Mouse (Mus musculus) heart, embryonic 15.5 days (tissue): Measurements from ENCODE around the gene Nepro. TPM values are rescaled to one million over a fixed set of nuclear protein-coding genes. Genes with fewer than 3 reads are reported as not detected.

Experiments
- ATAC-seq: fragments of 200-750 bp; cut with Nextera tagmentation; replicated peaks from 2 replicates; pipeline ENCODE4 v1.8.0; 2017; ENCODE audit warnings: low read depth, moderate TSS enrichment; ENCODE audit not compliant: insufficient number of reproducible peaks, insufficient read depth, low FRiP score
- H3K27ac ChIP-seq: fragments of 300-500 bp; sonication (generic); 2 replicates; pipeline ENCODE4 v1.5.1; 2015; ENCODE audit warnings: mild to moderate bottlenecking, inconsistent platforms
- H3K27me3 ChIP-seq: fragments of 300-500 bp; sonication (generic); 2 replicates; pipeline ENCODE4 v1.6.1; 2015; ENCODE audit warnings: inconsistent platforms
- H3K36me3 ChIP-seq: fragments of 300-500 bp; sonication (generic); 2 replicates; pipeline ENCODE4 v1.6.1; 2015; ENCODE audit warnings: mild to moderate bottlenecking, inconsistent platforms
- H3K4me1 ChIP-seq: fragments of 300-500 bp; sonication (generic); replicated peaks from 2 replicates; pipeline ENCODE4 v1.6.1; 2015; ENCODE audit warnings: inconsistent platforms
- H3K4me2 ChIP-seq: fragments of 300-500 bp; sonication (generic); 2 replicates; pipeline ENCODE4 v1.6.1; 2015; ENCODE audit warnings: inconsistent platforms, mild to moderate bottlenecking, moderate library complexity
- H3K4me3 ChIP-seq: fragments of 300-500 bp; sonication (generic); 2 replicates; pipeline ENCODE4 v1.5.1; 2015; ENCODE audit warnings: mild to moderate bottlenecking, inconsistent platforms
- H3K9ac ChIP-seq: fragments of 300-500 bp; sonication (generic); 2 replicates; pipeline ENCODE4 v1.6.1; 2015; ENCODE audit warnings: mild to moderate bottlenecking, inconsistent platforms
- H3K9me3 ChIP-seq: fragments of 300-500 bp; sonication (generic); replicated peaks from 2 replicates; pipeline ENCODE4 v1.6.1; 2016; ENCODE audit warnings: inconsistent platforms
- WGBS: fragments of 180-500 bp; shearing (Covaris S2); methylation state at CpG from one replicate; pipeline ENCODE4 v1.1.7; 2015; ENCODE audit warnings: mixed read lengths; 5-methylcytosine and 5-hydroxymethylcytosine counted together
- polyA plus RNA-seq: library from polyadenylated mRNA; unstranded; fragments of >200 nt; fragmentation: Nextera tagmentation; extraction: Ambion mirVana; gene quantifications from 2 replicates; pipeline ENCODE4 v1.2.1, GENCODE M21; 2015

Nepro gene
- 3.7 and 4.5 TPM in 2 replicates for polyA plus RNA-seq

DNA sequence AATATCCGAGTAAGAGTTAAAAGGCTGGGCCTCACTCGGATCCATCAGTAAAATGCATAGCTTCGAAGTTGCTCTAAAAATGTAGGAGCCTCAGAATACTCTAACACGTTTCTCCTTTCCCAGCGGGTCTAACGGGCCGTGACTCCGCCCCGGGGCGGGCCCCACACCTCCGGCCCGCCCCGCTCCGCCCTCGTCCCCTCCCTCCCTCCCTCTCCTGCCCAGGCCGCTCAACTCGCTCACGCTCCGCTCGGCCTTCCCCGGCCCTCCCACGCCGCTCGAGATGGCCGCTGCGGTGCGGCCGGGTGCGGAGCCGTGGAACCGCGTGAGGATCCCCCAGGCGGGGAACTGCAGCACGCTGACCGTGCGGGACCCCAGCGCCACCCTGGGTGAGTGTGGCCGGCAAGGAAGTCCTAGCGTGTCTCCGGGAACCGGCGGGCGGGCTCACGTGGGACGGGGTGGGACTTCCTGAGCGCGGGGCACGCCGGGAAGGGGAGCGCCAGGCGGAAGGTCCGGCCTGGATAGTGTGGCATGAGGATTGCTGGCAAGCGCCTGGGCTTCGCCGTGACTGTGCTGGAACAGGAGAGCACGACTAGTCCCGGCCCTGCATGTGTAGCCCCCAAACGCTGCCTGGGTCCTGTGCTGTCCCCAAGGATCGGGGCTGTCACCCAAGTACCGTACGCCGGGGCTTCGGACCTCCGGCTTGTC lies at the start of gene Nepro:
Gene Nepro, plus strand, starts transcription at position 219 of the 705 bp plus-strand sequence.
- no peaks in the 10 kb centered on the region for H3K27me3 ChIP-seq
- peaks cover 21% of the 10 kb centered on the region for H3K4me1 ChIP-seq
- under 1% methylated on average over 62 of the region's 64 CpGs for WGBS
- H3K9ac ChIP-seq, result peak within 1 kb of the TSS; percentile 85
- H3K27ac ChIP-seq, result peak within 1 kb of the TSS; percentile 94
- peak within 1 kb of the TSS; percentile 92 for H3K4me3 ChIP-seq
- peak; percentile 98 for ATAC-seq
- H3K4me2 ChIP-seq, result peak within 1 kb of the TSS; percentile 81
- 0 out of 2 replicates have a peak, but pooled peaks cover 4% of the 10 kb centered on the region for H3K36me3 ChIP-seq
- H3K9me3 ChIP-seq, result no peaks in the 10 kb centered on the region

DNA sequence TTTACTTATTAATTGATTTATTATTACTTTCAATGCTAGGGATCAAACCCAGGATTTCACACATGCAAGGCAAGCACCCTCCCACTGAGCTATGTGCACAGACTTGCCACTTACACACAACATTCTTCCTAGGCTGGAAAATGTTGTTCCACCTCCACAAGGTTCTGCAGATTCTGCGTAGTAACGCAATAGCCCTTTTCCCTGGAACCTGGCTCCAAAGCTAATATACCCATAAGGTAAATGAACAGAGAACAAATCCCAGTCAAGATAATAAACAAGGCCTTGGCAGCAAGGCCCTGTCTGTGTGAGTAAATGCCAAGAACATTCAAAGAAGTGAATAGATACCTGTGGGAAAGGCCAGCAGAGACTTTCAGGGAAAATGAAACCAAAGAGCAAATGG lies 47.7 kb upstream of the Nepro start:
- H3K9ac ChIP-seq, result no peak overlapping the region
- no peaks in the 10 kb centered on the region for H3K9me3 ChIP-seq
- H3K36me3 ChIP-seq, result no peaks in the 10 kb centered on the region
- no peak overlapping the region for H3K27ac ChIP-seq
- no peaks in the 10 kb centered on the region for H3K27me3 ChIP-seq
- no peak overlapping the region for H3K4me3 ChIP-seq
- WGBS, result 84% methylated on average over 2 of the region's 2 CpGs
- no peak overlapping the region for H3K4me2 ChIP-seq
- H3K4me1 ChIP-seq, result peaks cover 24% of the 10 kb centered on the region
- ATAC-seq, result no peak

DNA sequence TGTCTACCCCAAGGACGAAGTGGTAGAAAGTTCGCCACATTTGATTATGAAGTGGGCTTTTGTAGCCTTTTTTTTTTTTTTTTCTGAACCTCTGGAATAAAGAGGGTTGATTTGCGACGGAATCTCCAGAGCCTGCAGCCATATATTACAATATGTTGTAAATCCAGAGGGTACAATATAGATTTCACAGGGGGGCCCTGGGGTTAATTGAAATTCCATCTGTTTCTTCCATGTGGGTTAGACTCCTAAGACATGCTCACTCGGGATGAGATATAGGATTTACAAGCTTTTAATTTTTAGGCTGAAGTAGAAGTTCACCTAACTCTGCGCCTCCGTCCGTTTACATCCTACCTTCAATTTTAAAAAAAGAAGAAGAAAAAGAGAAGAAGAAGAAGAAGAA lies 45.0 kb upstream of the Nepro start:
- Histone ChIP-seq H3K4me1 (peaks cover 12% of the 10 kb centered on the region), H3K36me3 (no peaks in the 10 kb centered on the region), H3K9ac (no peak overlapping the region), H3K27ac (no peak overlapping the region), H3K4me3 (no peak overlapping the region), H3K4me2 (no peak overlapping the region), H3K9me3 (no peaks in the 10 kb centered on the region), H3K27me3 (no peaks in the 10 kb centered on the region)
- ATAC-seq, result no peak
- WGBS, result 87% methylated on average over 8 of the region's 8 CpGs

DNA sequence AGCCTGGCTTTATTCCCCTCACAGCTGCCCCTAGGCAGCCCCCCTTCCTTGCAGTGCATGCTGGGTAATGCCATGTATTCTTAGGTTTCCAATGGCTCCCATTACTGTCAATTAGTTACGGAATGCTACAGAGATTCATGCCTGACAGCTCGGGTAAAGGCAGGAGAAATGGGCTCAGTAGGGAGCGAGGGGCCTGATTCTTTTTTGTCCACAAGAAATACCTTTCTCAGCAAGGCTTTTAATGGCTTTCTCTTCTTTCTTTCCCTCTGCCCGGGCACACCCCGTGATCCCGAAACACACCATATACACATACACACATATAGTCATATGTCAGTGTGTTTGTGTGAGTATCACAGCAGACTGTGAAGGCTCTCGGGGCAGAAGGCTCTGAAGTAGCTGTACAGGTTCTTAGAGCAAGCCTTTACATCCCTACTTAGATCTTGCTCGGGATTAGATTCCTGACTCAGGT lies 44.6 kb upstream of the Nepro start:
- H3K4me1 ChIP-seq, result peaks cover 12% of the 10 kb centered on the region
- H3K9ac ChIP-seq, result no peak overlapping the region
- no peak overlapping the region for H3K4me2 ChIP-seq
- no peaks in the 10 kb centered on the region for H3K9me3 ChIP-seq
- H3K27ac ChIP-seq, result 0 out of 2 replicates have a peak overlapping the region, but pooled peaks have one; percentile 15
- no peaks in the 10 kb centered on the region for H3K36me3 ChIP-seq
- no peaks in the 10 kb centered on the region for H3K27me3 ChIP-seq
- no peak overlapping the region for H3K4me3 ChIP-seq
- 81% methylated on average over 8 of the region's 8 CpGs for WGBS
- ATAC-seq, result no peak

DNA sequence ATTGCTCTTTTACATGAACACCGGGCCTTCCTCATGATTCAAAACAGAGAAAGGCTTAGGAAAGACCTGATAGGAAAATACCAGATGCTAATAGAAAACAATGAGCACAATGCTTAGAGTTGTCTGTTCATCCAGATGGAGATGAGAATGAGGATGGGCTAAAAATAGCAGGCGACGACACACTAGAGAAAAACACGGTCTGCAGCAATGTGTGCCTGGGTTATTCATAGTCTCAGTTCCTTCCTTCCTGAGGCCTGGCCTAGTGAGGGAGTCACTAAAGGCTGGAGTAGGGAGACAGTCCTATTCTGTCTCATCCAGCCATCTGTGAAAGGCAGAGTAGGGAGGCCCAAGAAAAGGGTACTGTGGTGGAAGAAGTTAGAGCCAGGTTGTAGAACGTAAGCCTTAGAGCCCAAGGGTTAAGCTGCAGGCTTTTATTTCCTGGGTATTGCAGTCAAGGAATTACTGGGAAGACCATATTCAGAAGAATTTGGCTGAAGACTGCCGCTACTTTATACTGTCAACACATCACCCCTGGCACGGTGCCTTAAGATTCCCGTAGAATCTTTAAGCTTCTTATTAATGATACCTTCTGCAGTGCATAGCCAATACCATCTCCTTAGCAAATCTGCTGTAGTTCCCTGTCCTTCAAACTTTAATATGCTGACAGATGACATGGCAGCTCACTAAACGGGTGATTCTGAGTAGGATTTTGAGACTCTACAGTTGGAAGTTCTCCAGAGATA lies 43.2 kb upstream of the Nepro start:
- H3K9ac ChIP-seq, result no peak overlapping the region
- no peaks in the 10 kb centered on the region for H3K36me3 ChIP-seq
- WGBS, result 30% methylated on average over 9 of the region's 9 CpGs
- H3K27me3 ChIP-seq, result no peaks in the 10 kb centered on the region
- H3K4me1 ChIP-seq, result peaks cover 12% of the 10 kb centered on the region
- H3K4me2 ChIP-seq, result no peak overlapping the region
- no peak overlapping the region for H3K4me3 ChIP-seq
- peak; percentile 83 for ATAC-seq
- peak overlapping the region; percentile 79 for H3K27ac ChIP-seq
- H3K9me3 ChIP-seq, result no peaks in the 10 kb centered on the region

- Histone ChIP-seq H3K4me1 (peaks cover 30% of the 10 kb centered on the region), H3K4me2 (no peak overlapping the region), H3K4me3 (no peak overlapping the region), H3K9me3 (no peaks in the 10 kb centered on the region), H3K9ac (no peak overlapping the region), H3K27me3 (no peaks in the 10 kb centered on the region), H3K27ac (no peak overlapping the region), H3K36me3 (no peaks in the 10 kb centered on the region)
- no peak for ATAC-seq
- WGBS, result 67% methylated on average over 7 of the region's 7 CpGs
These were observed 39.5 kb upstream of the Nepro start for GRCm38 (mm10) chr16:44684646-44685045.

GRCm38 (mm10) chr16:44685401-44685800 lies 38.7 kb upstream of the Nepro start:
- no peaks in the 10 kb centered on the region for H3K36me3 ChIP-seq
- no peak overlapping the region for H3K9ac ChIP-seq
- no peak for ATAC-seq
- no peak overlapping the region for H3K4me2 ChIP-seq
- no peaks in the 10 kb centered on the region for H3K9me3 ChIP-seq
- WGBS, result 80% methylated on average over 7 of the region's 7 CpGs
- no peaks in the 10 kb centered on the region for H3K27me3 ChIP-seq
- peaks cover 28% of the 10 kb centered on the region for H3K4me1 ChIP-seq
- no peak overlapping the region for H3K27ac ChIP-seq
- H3K4me3 ChIP-seq, result no peak overlapping the region

DNA sequence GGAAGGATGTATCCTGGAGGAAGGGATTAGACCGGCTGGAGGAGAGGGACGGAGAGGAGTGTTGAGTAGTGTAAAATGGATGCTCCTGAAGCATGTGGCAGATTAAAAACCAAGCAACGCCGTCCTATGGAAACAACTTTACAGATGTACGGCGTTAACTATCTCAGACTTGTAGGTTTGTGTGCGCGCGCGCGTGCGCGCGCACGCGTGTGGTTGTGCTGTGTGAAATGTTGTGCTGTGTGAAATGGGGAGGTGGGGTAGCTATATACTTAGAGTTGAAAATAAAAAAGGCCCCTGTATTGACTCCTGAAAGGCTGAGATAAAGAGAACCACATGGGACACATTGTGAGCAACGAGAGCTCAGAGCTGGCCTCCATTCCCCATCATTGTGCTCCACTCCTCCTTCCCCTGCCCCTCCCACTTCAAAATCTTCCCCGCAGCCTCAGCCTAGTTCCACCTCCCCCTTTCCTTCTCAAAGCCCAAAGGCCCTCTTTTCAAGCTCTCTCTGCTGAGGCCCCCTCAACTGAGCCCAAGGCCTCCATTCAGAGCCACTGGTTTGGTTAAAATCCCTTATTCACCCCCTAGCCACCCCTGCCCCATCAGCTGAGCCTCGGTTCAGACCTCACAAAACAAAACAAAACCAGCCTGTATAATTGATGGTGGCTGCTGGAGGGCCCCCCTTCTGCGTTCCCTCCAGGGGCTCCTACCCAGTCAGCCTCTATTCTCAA lies 36.9 kb upstream of the Nepro start:
- H3K4me3 ChIP-seq, result peak overlapping the region; percentile 8; the same call in 1 of the 2 replicates
- peak overlapping the region; percentile 47 for H3K4me2 ChIP-seq
- peaks cover 27% of the 10 kb centered on the region for H3K4me1 ChIP-seq
- no peak overlapping the region for H3K9ac ChIP-seq
- WGBS, result 59% methylated on average over 20 of the region's 20 CpGs
- H3K9me3 ChIP-seq, result no peaks in the 10 kb centered on the region
- no peaks in the 10 kb centered on the region for H3K27me3 ChIP-seq
- ATAC-seq, result no peak
- H3K36me3 ChIP-seq, result no peaks in the 10 kb centered on the region
- no peak overlapping the region for H3K27ac ChIP-seq

DNA sequence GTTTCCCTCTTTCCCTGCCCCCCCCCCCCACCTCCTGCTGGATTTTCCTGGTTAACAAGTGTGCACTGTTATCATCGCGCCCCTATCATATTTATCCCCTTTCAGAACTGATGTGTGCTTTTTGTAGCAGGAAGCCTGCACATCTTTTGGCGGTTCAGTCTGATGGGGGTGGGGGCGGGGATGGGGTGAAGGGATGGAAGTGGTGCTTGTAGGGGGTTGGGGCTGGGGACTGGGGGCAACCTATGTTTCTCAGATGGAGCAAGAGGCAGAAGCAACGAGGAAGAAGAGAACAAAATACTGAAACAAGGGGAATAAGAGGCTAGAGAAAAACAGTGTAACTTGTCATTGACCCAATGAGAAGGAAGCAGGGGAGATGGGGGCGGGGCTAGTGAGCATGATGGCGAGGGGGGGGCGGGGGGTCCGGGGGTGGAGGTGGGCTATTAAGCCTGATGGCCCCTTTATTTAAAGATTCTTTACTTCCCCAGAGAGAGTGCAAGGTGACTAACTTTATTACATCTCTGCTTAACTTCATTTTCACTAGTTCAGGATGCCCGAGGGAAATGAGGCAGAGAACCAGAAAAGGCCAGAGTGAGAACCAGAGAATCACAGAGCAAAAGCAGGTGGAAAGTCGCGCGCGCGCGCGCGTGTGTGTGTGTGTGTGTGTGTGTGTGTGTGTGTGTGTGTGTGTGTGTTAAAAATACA lies 36.2 kb upstream of the Nepro start:
- 8% methylated on average over 18 of the region's 18 CpGs for WGBS
- no peak for ATAC-seq
- Histone ChIP-seq H3K4me3 (peak overlapping the region; percentile 8; the same call in 1 of the 2 replicates), H3K9ac (no peak overlapping the region), H3K27ac (no peak overlapping the region), H3K4me1 (peaks cover 27% of the 10 kb centered on the region), H3K36me3 (no peaks in the 10 kb centered on the region), H3K27me3 (no peaks in the 10 kb centered on the region), H3K4me2 (peak overlapping the region; percentile 47), H3K9me3 (no peaks in the 10 kb centered on the region)

- peak overlapping the region; percentile 47; the same call in 1 of the 2 replicates for H3K4me2 ChIP-seq
- no peak for ATAC-seq
- H3K27ac ChIP-seq, result no peak overlapping the region
These were observed 35.6 kb upstream of the Nepro start for GRCm38 (mm10) chr16:44688507-44688906.

DNA sequence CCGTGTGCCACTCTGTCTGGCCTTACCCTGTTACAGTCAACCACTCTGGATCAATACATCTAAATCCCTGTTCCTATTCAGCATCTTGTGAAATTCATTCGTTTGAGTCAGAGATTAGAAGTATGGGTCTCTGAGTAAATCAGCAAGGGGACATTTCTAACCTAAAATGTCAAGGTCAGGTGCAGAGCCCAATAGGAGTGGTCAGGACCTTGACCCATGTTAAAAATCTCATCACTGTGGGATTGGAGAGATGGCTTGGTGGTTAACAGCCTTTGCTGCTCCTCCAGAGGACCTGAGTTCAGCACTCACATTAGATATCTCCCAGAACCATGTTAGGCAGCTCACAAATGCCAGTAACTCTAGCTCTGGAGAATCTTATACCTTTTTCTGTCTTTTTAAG lies 33.6 kb upstream of the Nepro start:
- Histone ChIP-seq H3K27ac (no peak overlapping the region), H3K36me3 (no peaks in the 10 kb centered on the region), H3K4me1 (peaks cover 32% of the 10 kb centered on the region), H3K9me3 (no peaks in the 10 kb centered on the region), H3K4me2 (no peak overlapping the region), H3K27me3 (no peaks in the 10 kb centered on the region), H3K9ac (no peak overlapping the region), H3K4me3 (no peak overlapping the region)
- no peak for ATAC-seq
- 66% methylated on average over 2 of the region's 2 CpGs for WGBS

More at GRCm38 (mm10) chr16:44688507-44688906, 35.6 kb upstream of the Nepro start:
- Histone ChIP-seq H3K9me3 (no peaks in the 10 kb centered on the region), H3K27me3 (no peaks in the 10 kb centered on the region), H3K4me1 (peaks cover 27% of the 10 kb centered on the region), H3K4me3 (no peak overlapping the region), H3K9ac (no peak overlapping the region), H3K36me3 (no peaks in the 10 kb centered on the region)
- 26% methylated on average over 4 of the region's 4 CpGs for WGBS
